Mouse (Mus musculus) midbrain, embryonic 11.5 days (tissue): ENCODE results near the gene Kcnh6. TPM values are rescaled to one million over a fixed set of nuclear protein-coding genes. Genes with fewer than 3 reads are reported as not detected.

Source experiments
- ATAC-seq: fragments of 200-750 bp; cut with Nextera tagmentation; 2 replicates; pipeline ENCODE4 v1.8.0; 2017; ENCODE audit warnings: moderate TSS enrichment, moderate library complexity; ENCODE audit not compliant: low FRiP score
- DNase-seq: peaks from one replicate; pipeline ENCODE4 v3.0.0; 2015; ENCODE audit warnings: low spot score; ENCODE audit errors: missing footprints
- H3K27ac ChIP-seq: fragments of 300-500 bp; sonication (generic); 2 replicates; pipeline ENCODE4 v1.5.1; 2014; ENCODE audit warnings: low read depth, low read length
- H3K27me3 ChIP-seq: fragments of 300-500 bp; sonication (generic); 2 replicates; pipeline ENCODE4 v1.6.1; 2014; ENCODE audit warnings: mild to moderate bottlenecking, low read length, moderate library complexity, mixed read lengths; ENCODE audit not compliant: control insufficient read depth, insufficient read depth
- H3K36me3 ChIP-seq: fragments of 300-500 bp; sonication (generic); 2 replicates; pipeline ENCODE4 v1.6.1; 2014; ENCODE audit warnings: mild to moderate bottlenecking, low read length, moderate library complexity, mixed read lengths; ENCODE audit not compliant: control insufficient read depth, insufficient read depth
- H3K4me1 ChIP-seq: fragments of 300-500 bp; sonication (generic); 2 replicates; pipeline ENCODE4 v1.6.1; 2014; ENCODE audit warnings: low read length; ENCODE audit not compliant: control insufficient read depth, insufficient read depth
- H3K4me2 ChIP-seq: fragments of 300-500 bp; sonication (generic); 2 replicates; pipeline ENCODE4 v1.6.1; 2014; ENCODE audit warnings: mild to moderate bottlenecking, moderate library complexity
- H3K4me3 ChIP-seq: fragments of 300-500 bp; sonication (generic); 2 replicates; pipeline ENCODE4 v1.5.1; 2014; ENCODE audit warnings: low read depth, low read length
- H3K9ac ChIP-seq: fragments of 300-500 bp; sonication (generic); 2 replicates; pipeline ENCODE4 v1.6.1; 2014; ENCODE audit warnings: low read length
- H3K9me3 ChIP-seq: fragments of 300-500 bp; sonication (generic); 2 replicates; pipeline ENCODE4 v1.6.1; 2016; ENCODE audit warnings: low read length; ENCODE audit not compliant: control insufficient read depth
- WGBS: fragments of 180-500 bp; shearing (Covaris S2); extraction: QIAGEN DNeasy Blood & Tissue Kit; methylation state at CpG from one replicate; pipeline ENCODE4 v1.1.7; 2014; 5-methylcytosine and 5-hydroxymethylcytosine counted together
- polyA plus RNA-seq: library from polyadenylated mRNA; unstranded; fragments of >200 nt; fragmentation: Nextera tagmentation; extraction: Ambion mirVana; gene quantifications from 2 replicates; pipeline ENCODE4 v1.2.1, GENCODE M21; 2014

Kcnh6 gene
- polyA plus RNA-seq, 1 experiment from 2014 or later, result 0.29 TPM

DNA sequence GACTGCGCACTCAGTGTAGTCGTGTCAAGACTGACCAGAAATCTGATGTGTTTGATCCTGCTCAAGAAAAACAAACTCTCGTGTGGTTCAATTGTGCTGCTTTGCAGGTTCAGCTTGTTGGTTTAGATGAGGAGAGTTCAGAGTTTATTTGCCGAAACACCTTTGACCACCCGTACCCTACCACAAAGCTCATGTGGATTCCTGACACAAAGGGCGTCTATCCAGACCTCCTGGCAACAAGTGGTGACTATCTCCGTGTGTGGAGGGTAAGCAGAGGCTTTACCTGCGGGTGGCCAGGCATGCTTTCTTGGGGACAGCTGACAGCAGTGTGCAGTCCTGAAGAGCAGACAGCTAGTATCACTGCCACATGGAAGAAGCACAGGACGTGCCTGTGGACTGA, 38.7 kb downstream of the Kcnh6 start:
- Histone ChIP-seq H3K9me3 (no peaks in the 10 kb centered on the region), H3K4me1 (no peaks in the 10 kb centered on the region), H3K27me3 (no peaks in the 10 kb centered on the region), H3K4me2 (no peak overlapping the region), H3K36me3 (peaks cover 12% of the 10 kb centered on the region), H3K9ac (no peak overlapping the region), H3K4me3 (no peak overlapping the region), H3K27ac (no peak overlapping the region)
- DNase-seq (no peak), ATAC-seq (no peak)
- WGBS, result 82% methylated on average over 9 of the region's 9 CpGs

DNA sequence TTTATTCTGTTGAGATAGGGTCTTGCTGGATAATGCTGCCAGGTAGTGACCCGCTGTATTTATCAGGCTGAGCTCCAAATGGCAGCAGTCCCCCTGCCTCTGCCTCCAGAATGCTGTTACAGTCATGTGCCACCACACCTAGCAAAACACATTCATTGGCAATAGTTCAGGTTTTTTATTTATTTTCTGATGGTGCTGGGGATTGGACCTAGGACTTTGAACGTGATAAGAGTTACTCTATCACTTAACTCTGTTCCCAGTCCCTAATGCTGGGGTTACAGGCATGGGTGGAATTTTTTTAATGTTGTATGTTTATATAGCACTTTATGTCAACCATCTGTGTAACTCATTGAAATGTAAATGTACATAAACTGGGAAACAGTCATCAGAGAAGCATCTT, 46.0 kb downstream of the Kcnh6 start:
- H3K9me3 ChIP-seq, result no peaks in the 10 kb centered on the region
- 93% methylated on average over 2 of the region's 2 CpGs for WGBS
- ATAC-seq (no peak), DNase-seq (no peak)
- no peak overlapping the region for H3K9ac ChIP-seq
- no peak overlapping the region for H3K27ac ChIP-seq
- no peaks in the 10 kb centered on the region for H3K27me3 ChIP-seq
- no peak overlapping the region for H3K4me2 ChIP-seq
- peaks cover 22% of the 10 kb centered on the region for H3K36me3 ChIP-seq
- no peak overlapping the region for H3K4me3 ChIP-seq
- H3K4me1 ChIP-seq, result no peaks in the 10 kb centered on the region

- no peak overlapping the region for H3K4me2 ChIP-seq
- DNase-seq, result no peak
- 92% methylated on average over 8 of the region's 8 CpGs for WGBS
- H3K4me1 ChIP-seq, result no peaks in the 10 kb centered on the region
- ATAC-seq, result no peak
- H3K9me3 ChIP-seq, result no peaks in the 10 kb centered on the region
- H3K36me3 ChIP-seq, result peaks cover 22% of the 10 kb centered on the region
- H3K27ac ChIP-seq, result no peak overlapping the region
- no peak overlapping the region for H3K9ac ChIP-seq
- H3K4me3 ChIP-seq, result no peak overlapping the region
- no peaks in the 10 kb centered on the region for H3K27me3 ChIP-seq
Observed at GRCm38 (mm10) chr11:106054600-106054999, 46.7 kb downstream of the Kcnh6 start.

DNA sequence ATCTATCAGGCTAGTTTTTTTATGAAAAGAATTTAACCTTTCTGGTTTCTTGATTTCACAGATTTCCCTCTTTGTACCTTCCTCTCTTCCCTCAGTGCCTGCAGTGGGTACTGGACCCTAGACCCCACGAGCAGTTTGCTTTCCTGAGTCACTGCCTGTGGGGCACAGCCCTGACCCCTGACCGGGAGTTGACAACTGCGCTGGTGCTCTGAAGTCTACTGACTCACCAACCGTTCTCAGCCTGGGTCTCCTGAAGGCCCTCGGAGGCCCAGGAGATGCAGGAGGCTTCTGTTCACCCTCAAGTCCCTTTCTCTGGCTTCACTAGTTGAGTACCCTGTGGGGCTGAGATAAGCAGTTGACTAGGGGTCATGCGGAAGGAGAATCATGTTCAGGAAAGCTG, 47.4 kb downstream of the Kcnh6 start:
- Histone ChIP-seq H3K36me3 (peaks cover 22% of the 10 kb centered on the region), H3K27me3 (no peaks in the 10 kb centered on the region), H3K4me1 (no peaks in the 10 kb centered on the region), H3K9me3 (no peaks in the 10 kb centered on the region), H3K4me2 (no peak overlapping the region), H3K4me3 (no peak overlapping the region), H3K27ac (no peak overlapping the region), H3K9ac (no peak overlapping the region)
- 92% methylated on average over 6 of the region's 6 CpGs for WGBS
- no peak for DNase-seq
- ATAC-seq, result no peak

DNA sequence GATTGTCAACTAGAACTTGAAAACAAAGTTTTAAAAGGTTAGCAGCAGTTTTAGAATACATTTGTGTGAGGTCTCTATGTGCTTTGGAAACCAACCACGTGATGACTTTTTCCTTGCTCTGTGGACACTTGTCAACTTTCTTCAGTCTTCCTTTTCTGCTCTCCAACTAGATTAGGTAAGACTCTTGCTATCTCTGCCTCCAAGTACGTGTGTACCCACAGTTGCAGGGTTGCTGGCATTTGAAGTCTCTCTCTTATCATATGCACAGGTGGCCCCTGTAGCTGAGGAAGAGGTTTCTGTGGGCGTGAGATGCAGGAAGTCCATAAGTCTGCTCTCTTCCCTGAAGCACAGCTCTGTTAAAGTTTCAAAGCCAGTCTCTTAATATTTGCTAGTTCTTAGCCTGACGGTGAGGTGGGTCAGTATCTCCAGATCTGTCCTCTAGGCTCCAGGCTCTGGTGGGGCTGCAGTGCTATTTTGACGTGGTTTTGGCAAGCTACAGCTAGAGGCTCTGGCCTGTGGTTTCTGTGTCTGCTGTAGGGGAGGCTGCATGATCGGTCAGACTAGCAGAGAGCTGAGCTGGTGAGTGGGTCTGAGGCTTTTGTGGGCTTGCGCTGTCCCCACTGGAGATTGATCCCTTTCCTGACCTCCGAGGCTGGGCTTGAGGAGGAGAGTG, 49.0 kb downstream of the Kcnh6 start:
- 94% methylated on average over 8 of the region's 8 CpGs for WGBS
- Histone ChIP-seq H3K36me3 (peaks cover 15% of the 10 kb centered on the region), H3K4me1 (no peaks in the 10 kb centered on the region), H3K27me3 (no peaks in the 10 kb centered on the region), H3K9ac (no peak overlapping the region), H3K9me3 (no peaks in the 10 kb centered on the region), H3K27ac (no peak overlapping the region), H3K4me2 (no peak overlapping the region), H3K4me3 (no peak overlapping the region)
- ATAC-seq (no peak), DNase-seq (no peak)

GRCm38 (mm10) chr11:106058020-106058419, 50.1 kb downstream of the Kcnh6 start:
- H3K9me3 ChIP-seq, result no peaks in the 10 kb centered on the region
- H3K4me2 ChIP-seq, result no peak overlapping the region
- no peaks in the 10 kb centered on the region for H3K4me1 ChIP-seq
- ATAC-seq, result no peak
- H3K4me3 ChIP-seq, result no peak overlapping the region
- no peak overlapping the region for H3K27ac ChIP-seq
- H3K9ac ChIP-seq, result no peak overlapping the region
- no peaks in the 10 kb centered on the region for H3K27me3 ChIP-seq
- peaks cover 11% of the 10 kb centered on the region; the same call in 1 of the 2 replicates for H3K36me3 ChIP-seq
- 86% methylated on average over 8 of the region's 8 CpGs for WGBS
- DNase-seq, result no peak

- no peaks in the 10 kb centered on the region for H3K36me3 ChIP-seq
- no peak for ATAC-seq
- H3K9me3 ChIP-seq, result no peaks in the 10 kb centered on the region
- no peaks in the 10 kb centered on the region for H3K27me3 ChIP-seq
- H3K4me3 ChIP-seq, result no peak overlapping the region
- no peaks in the 10 kb centered on the region for H3K4me1 ChIP-seq
- no peak overlapping the region for H3K9ac ChIP-seq
- WGBS, result 93% methylated on average over 1 of the region's 1 CpGs
- no peak for DNase-seq
- H3K27ac ChIP-seq, result no peak overlapping the region
- no peak overlapping the region for H3K4me2 ChIP-seq
Observed at GRCm38 (mm10) chr11:106060549-106060948, 52.6 kb downstream of the Kcnh6 start.

DNA sequence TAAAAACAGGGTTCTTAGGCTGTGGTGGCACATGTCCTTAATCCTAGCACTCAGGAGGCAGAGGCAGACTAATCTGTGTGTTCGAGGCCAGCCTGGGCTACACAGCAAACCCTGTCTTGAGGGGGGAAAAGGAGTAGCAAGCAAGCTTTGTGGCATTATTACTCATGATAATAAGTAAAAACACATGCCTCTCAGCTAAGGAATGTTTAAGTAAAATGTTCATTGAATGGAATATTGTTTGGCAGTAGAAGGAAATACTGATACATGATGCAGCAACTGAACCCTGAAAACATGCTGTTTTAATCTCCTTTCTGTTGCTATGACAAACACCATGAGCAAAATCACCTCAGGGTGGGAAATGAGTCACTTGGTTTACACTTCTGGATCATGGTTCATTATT, 53.4 kb downstream of the Kcnh6 start:
- Histone ChIP-seq H3K4me3 (no peak overlapping the region), H3K9ac (no peak overlapping the region), H3K4me1 (no peaks in the 10 kb centered on the region), H3K36me3 (no peaks in the 10 kb centered on the region), H3K27ac (no peak overlapping the region), H3K9me3 (no peaks in the 10 kb centered on the region), H3K27me3 (no peaks in the 10 kb centered on the region), H3K4me2 (no peak overlapping the region)
- DNase-seq (no peak), ATAC-seq (no peak)
- 83% methylated on average over 1 of the region's 1 CpGs for WGBS

DNA sequence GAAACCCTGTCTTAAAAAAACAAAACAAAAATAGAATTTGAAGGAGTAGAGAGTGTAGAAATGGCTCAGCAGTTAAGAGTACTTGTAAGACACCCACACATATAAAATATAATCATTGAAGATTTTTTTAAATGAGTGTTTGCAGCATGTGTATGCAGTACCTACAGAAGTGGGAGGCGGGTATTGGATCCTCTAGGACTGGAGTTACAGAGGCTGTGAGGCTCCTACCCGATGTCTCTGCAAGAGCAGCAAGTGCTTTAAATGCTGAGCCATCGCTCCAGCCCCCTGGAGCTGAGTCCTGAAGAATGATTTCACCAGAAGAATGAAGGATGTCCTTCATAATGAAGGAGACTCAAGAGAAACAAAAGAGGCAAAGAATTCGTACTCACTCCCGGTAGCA, 55.8 kb downstream of the Kcnh6 start:
- Histone ChIP-seq H3K9ac (no peak overlapping the region), H3K27ac (no peak overlapping the region), H3K4me2 (no peak overlapping the region), H3K9me3 (no peaks in the 10 kb centered on the region), H3K36me3 (no peaks in the 10 kb centered on the region), H3K4me3 (no peak overlapping the region), H3K4me1 (peaks cover 5% of the 10 kb centered on the region; the same call in 1 of the 2 replicates), H3K27me3 (no peaks in the 10 kb centered on the region)
- DNase-seq (no peak), ATAC-seq (no peak)
- WGBS, result 82% methylated on average over 5 of the region's 5 CpGs
